Mouse (Mus musculus) forebrain, embryonic 13.5 days (tissue): ENCODE results near the gene Apool. TPM values are rescaled to one million over a fixed set of nuclear protein-coding genes. Genes with fewer than 3 reads are reported as not detected.
"Not testable (repeated sequence)": the region's sequence is repeated elsewhere in the genome, so short reads cannot be mapped to it uniquely, and the experiment has no call there.

Experiments used
- ATAC-seq: fragments of 200-750 bp; cut with Nextera tagmentation; 2 replicates; pipeline ENCODE4 v1.8.0; 2017
- H3K27ac ChIP-seq: fragments of 300-500 bp; sonication (generic); 2 replicates; pipeline ENCODE4 v1.5.1; 2015; ENCODE audit warnings: inconsistent platforms, mild to moderate bottlenecking, moderate library complexity
- H3K27me3 ChIP-seq: fragments of 300-500 bp; sonication (generic); 2 replicates; pipeline ENCODE4 v1.6.1; 2015; ENCODE audit warnings: mild to moderate bottlenecking, inconsistent platforms
- H3K36me3 ChIP-seq: fragments of 300-500 bp; sonication (generic); 2 replicates; pipeline ENCODE4 v1.6.1; 2015; ENCODE audit warnings: mild to moderate bottlenecking, inconsistent platforms; ENCODE audit not compliant: poor library complexity, severe bottlenecking
- H3K4me1 ChIP-seq: fragments of 300-500 bp; sonication (generic); 2 replicates; pipeline ENCODE4 v1.6.1; 2015; ENCODE audit warnings: inconsistent platforms
- H3K4me2 ChIP-seq: fragments of 300-500 bp; sonication (generic); 2 replicates; pipeline ENCODE4 v1.6.1; 2015; ENCODE audit warnings: inconsistent platforms, mild to moderate bottlenecking, moderate library complexity
- H3K4me3 ChIP-seq: fragments of 300-500 bp; sonication (generic); 2 replicates; pipeline ENCODE4 v1.5.1; 2015; ENCODE audit warnings: mild to moderate bottlenecking, inconsistent platforms
- H3K9ac ChIP-seq: fragments of 300-500 bp; sonication (generic); 2 replicates; pipeline ENCODE4 v1.6.1; 2015; ENCODE audit warnings: mild to moderate bottlenecking, inconsistent platforms
- H3K9me3 ChIP-seq: fragments of 300-500 bp; sonication (generic); replicated peaks from 2 replicates; pipeline ENCODE4 v1.6.1; 2016; ENCODE audit warnings: inconsistent platforms
- WGBS: fragments of 180-500 bp; shearing (Covaris S2); methylation state at CpG from one replicate; pipeline ENCODE4 v1.1.7; 2015; 5-methylcytosine and 5-hydroxymethylcytosine counted together
- polyA plus RNA-seq: library from polyadenylated mRNA; unstranded; fragments of >200 nt; fragmentation: Nextera tagmentation; extraction: Ambion mirVana; gene quantifications from 2 replicates; pipeline ENCODE4 v1.2.1, GENCODE M21; 2015

Apool gene
- polyA plus RNA-seq: 38.7 and 41.2 TPM in 2 replicates

DNA sequence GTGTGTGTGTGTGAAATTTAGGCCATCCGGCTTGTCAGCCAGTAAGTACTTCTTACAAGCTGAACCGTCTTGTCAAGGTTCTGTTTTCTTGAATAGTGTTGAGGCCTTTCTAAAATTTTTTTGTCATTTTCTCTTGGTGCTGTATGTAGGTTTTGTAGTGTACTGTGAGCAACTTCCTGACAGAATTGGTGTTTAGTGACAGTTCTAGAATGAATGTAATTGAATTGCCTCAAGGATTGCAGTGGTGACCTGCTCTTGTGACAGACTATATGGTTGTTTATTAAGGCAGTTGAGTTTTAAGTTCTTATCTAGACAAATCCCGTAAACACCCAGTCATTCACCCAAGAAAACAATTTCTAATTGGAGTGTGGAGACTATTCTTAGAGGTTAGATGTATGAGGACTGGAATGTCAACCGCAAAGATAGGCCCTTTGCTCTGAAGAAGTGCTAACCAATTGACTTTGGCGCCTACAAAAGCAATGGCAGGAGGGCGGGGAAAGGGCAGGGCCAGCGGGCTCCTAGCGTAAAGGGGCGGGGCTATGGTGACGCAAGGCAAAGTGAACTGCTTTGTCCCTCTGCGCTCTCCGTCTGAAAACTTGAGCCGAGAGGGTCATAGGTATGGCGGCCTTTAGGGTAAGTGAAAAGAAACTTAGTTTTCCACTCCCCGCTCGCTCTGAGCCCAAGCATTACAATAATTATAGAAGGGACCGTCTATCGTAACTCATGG, at the start of gene Apool:
Gene Apool, plus strand, starts transcription at position 531 of the 727 bp plus-strand sequence.
- Histone ChIP-seq H3K27me3 (no peaks in the 10 kb centered on the region), H3K9me3 (no peaks in the 10 kb centered on the region), H3K4me2 (peak within 1 kb of the TSS; percentile 50), H3K9ac (peak within 1 kb of the TSS; percentile 58; the same call in 1 of the 2 replicates), H3K36me3 (no peaks in the 10 kb centered on the region), H3K4me3 (peak within 1 kb of the TSS; percentile 51), H3K4me1 (0 out of 2 replicates have a peak, but pooled peaks cover 3% of the 10 kb centered on the region), H3K27ac (no peak within 1 kb of the TSS)
- peak; percentile 98 for ATAC-seq
- WGBS: 31% methylated on average over 18 of the region's 18 CpGs

DNA sequence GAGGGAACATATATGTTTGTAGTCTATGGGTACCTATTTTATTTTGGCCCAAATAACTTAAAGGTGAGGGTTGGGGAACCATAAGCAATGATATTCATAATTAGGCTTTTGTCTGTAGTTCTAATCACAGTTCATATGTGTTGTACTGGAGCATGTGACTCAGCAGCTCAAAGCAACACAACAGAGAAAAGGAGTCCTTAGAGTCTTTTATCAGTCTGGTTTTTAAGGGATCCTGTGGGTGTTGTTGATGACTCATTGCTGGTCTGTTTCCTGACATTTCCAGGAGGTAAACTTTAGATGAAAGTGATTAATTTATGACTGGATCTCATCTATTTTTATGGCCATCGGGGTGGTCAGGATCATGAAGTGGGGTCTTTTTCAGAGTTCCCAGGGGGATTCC, 37.6 kb upstream of the Apool start:
- Histone ChIP-seq H3K27me3 (no peaks in the 10 kb centered on the region), H3K9me3 (no peaks in the 10 kb centered on the region), H3K36me3 (no peaks in the 10 kb centered on the region), H3K4me3 (no peak overlapping the region), H3K9ac (no peak overlapping the region), H3K4me1 (no peaks in the 10 kb centered on the region), H3K4me2 (no peak overlapping the region), H3K27ac (no peak overlapping the region)
- 89% methylated on average over 1 of the region's 1 CpGs for WGBS
- no peak for ATAC-seq

DNA sequence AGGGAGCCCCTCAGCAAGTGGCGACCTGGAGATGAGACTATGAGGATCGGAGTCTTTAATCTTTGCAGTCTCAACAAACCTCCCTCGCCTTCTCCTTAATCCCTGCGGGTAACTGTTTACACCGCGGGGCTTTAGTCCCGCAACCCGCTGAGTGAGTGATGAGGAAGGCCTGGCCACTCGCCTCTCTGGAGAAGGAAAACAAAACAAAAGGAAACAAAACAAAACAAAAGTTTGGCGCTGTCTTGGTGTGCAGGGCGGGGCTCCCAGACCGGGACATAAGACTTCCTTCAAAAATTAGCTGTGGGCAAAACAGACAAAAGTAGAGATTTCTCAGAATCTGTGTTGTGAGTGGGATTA, 375 bp downstream of the Apool start:
- peak overlapping the region; percentile 58; the same call in 1 of the 2 replicates for H3K9ac ChIP-seq
- ATAC-seq: peak; percentile 79
- H3K36me3 ChIP-seq: no peaks in the 10 kb centered on the region
- no peaks in the 10 kb centered on the region for H3K9me3 ChIP-seq
- WGBS: 13% methylated on average over 12 of the region's 12 CpGs
- no peaks in the 10 kb centered on the region for H3K27me3 ChIP-seq
- H3K4me1 ChIP-seq: 0 out of 2 replicates have a peak, but pooled peaks cover 3% of the 10 kb centered on the region
- H3K4me3 ChIP-seq: peak overlapping the region; percentile 51
- no peak overlapping the region for H3K27ac ChIP-seq
- H3K4me2 ChIP-seq: peak overlapping the region; percentile 50

DNA sequence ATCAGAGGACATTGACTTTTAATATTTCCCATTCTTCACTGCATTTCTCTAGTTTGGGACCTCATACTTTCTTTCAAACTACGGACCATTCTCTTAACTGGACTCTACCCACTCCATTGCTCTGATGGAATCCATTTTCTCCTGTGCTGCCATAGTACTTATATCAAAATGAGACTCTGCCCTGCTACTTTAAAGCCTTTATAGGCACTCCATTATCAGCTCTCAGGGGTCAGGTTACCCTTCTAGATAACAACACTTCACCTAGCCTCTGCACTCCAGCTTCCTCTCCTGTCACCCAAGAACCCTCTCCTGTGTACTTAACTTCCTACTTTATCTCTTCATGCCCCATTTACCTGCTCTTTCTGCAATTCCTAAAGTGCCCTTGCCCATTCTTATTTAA, 960 bp downstream of the Apool start:
- Histone ChIP-seq H3K9me3 (no peaks in the 10 kb centered on the region), H3K4me2 (peak overlapping the region; percentile 50), H3K9ac (no peak overlapping the region), H3K27me3 (no peaks in the 10 kb centered on the region), H3K36me3 (no peaks in the 10 kb centered on the region), H3K4me1 (0 out of 2 replicates have a peak, but pooled peaks cover 3% of the 10 kb centered on the region), H3K4me3 (peak overlapping the region; percentile 51), H3K27ac (no peak overlapping the region)
- ATAC-seq: no peak
- 65% methylated on average over 1 of the region's 1 CpGs for WGBS

DNA sequence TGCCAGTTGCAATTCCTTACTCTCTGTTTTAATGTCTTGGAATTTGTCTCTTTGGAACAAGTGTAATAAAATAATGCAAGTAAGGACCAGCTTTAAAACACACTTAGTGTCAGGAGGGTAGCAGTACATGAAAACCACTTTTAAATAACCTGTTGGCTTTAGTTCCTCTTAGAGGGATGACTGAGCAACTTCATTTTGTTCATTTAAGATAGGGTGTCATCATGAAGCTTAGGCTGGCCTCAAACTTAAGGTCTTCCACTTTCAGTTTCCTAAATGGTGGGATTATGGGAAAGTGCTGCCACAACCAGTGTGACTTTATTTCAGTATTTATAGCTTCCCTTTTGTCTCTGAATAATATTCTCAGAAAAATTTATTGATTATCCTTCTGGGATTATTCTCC, 9.1 kb downstream of the Apool start:
- H3K9me3 ChIP-seq: no peaks in the 10 kb centered on the region
- H3K9ac ChIP-seq: no peak overlapping the region

DNA sequence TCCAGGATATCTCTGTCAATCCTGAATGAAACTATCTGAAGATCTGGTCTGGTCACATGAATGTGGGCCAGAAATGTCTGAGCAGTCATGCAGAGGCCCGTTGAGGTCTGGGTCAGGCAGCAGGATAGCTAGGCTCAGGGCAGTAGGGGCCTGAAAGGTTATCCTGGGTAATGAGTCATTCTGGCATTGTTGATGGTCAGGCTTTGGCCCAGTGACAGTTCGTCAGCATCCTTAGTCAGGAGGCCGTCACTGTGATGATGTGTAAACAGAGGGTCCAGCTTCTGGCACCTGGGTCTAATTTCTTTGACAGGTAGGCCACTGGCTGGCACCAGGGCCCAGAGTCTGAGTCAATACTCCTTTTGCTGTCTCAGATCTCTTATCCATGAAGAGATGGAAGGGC, 28.4 kb downstream of the Apool start:
- H3K27me3 ChIP-seq: no peaks in the 10 kb centered on the region
- H3K9me3 ChIP-seq: no peaks in the 10 kb centered on the region
- 85% methylated on average over 3 of the region's 3 CpGs for WGBS
- no peaks in the 10 kb centered on the region for H3K4me1 ChIP-seq
- no peak overlapping the region for H3K9ac ChIP-seq
- no peak overlapping the region for H3K4me2 ChIP-seq
- H3K27ac ChIP-seq: no peak overlapping the region
- H3K4me3 ChIP-seq: no peak overlapping the region
- no peaks in the 10 kb centered on the region for H3K36me3 ChIP-seq
- ATAC-seq: no peak

More for the DNA sequence above, 9.1 kb downstream of the Apool start:
- Histone ChIP-seq H3K4me1 (no peaks in the 10 kb centered on the region), H3K4me3 (no peak overlapping the region), H3K27me3 (no peaks in the 10 kb centered on the region), H3K4me2 (no peak overlapping the region), H3K27ac (no peak overlapping the region), H3K36me3 (no peaks in the 10 kb centered on the region)
- ATAC-seq: no peak

DNA sequence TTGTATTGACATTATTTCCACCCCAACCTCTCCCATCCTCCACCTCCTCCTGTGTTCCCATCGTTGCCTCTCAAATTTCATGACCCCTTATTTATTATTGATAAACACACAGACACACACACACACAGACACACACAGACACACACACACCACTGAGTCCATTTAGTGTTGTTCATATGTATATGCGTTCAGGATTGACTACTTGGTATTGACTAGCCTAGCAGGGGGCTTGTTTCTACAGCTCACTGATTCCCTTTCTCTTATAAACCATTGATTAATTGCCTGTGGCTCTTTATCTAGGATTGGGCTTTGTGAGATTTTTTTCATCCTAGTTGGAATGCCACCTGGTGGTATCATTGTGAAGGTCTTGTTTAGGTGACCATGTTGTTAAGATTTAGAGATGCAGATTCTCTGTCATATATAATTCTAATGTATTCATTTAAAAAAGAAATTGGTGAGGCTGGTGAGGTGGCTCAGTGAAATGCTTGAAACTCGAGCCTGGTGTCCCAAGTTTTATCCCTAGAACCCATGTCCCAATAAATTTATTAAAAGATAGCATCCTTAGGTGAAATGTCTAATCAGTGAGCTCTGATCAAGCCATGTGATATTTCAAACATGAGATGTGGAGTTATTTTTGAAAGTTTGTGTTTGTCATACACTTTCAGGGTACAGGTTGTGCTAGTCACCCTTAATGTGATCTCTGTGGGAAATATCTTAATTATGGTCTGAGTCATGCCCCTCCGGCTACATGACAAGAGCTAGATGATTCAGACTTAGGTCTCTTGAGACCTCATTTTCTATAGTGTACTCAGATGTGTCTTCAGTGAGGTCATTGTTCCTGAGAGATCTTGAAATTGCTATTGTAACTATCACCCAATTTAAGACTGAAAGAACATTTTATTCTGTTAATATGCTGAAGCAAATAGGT, 36.6 kb downstream of the Apool start:
- Histone ChIP-seq H3K9ac (no peak overlapping the region), H3K4me3 (no peak overlapping the region), H3K27me3 (no peaks in the 10 kb centered on the region), H3K36me3 (no peaks in the 10 kb centered on the region), H3K27ac (no peak overlapping the region), H3K9me3 (no peaks in the 10 kb centered on the region), H3K4me2 (no peak overlapping the region), H3K4me1 (no peaks in the 10 kb centered on the region)
- WGBS: 40% methylated on average over 4 of the region's 4 CpGs
- peak; percentile 58; the same call in 1 of the 2 replicates for ATAC-seq

DNA sequence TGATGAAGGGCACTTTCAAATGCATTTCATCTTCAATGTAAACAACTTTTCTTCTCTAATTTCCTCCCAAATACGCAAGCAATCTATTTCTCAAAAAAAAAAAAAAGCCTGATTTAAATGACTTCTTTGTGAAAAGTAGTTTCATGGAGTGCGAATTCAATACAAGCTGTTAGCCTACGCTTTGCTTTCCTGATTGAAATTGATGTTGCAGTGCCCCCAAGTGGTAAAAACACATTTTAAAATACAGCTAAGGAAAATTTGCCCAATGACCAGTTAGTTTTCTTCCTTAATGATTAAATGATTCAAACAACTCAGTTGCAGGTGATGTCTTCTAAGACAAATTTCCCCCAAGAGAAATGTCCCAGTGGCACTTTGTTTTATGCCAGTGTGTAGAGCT, 37.3 kb downstream of the Apool start:
- no peak overlapping the region for H3K4me2 ChIP-seq
- no peaks in the 10 kb centered on the region for H3K36me3 ChIP-seq
- no peaks in the 10 kb centered on the region for H3K4me1 ChIP-seq
- no peaks in the 10 kb centered on the region for H3K27me3 ChIP-seq
- WGBS: 22% methylated on average over 3 of the region's 3 CpGs
- H3K9me3 ChIP-seq: no peaks in the 10 kb centered on the region
- ATAC-seq: no peak
- H3K4me3 ChIP-seq: no peak overlapping the region
- no peak overlapping the region for H3K9ac ChIP-seq
- no peak overlapping the region for H3K27ac ChIP-seq

DNA sequence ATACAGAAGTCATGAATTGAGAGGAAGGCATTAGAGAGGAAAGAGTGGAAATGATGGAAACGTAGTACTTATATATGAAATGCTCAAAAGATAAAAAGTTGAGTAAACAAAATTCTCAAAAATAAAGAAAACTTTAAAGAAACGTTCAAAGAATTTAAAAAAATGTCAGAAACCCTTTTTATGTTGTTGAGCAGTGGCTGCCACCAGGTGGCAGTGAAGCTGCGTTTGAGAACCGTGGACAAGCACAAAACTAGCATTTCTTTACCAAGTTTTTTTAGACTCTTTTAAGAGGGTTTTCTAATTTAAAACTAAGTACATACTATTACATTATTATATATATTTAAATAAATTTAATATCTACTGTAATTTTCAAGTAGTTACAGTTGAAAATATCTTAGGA, 57.3 kb downstream of the Apool start:
- WGBS: 56% methylated on average over 4 of the region's 4 CpGs
- no peak overlapping the region for H3K9ac ChIP-seq
- no peak for ATAC-seq
- H3K4me3 ChIP-seq: no peak overlapping the region
- H3K27ac ChIP-seq: no peak overlapping the region
- no peaks in the 10 kb centered on the region for H3K27me3 ChIP-seq
- H3K9me3 ChIP-seq: peaks cover 7% of the 10 kb centered on the region
- no peaks in the 10 kb centered on the region for H3K4me1 ChIP-seq
- no peaks in the 10 kb centered on the region for H3K36me3 ChIP-seq
- no peak overlapping the region for H3K4me2 ChIP-seq

DNA sequence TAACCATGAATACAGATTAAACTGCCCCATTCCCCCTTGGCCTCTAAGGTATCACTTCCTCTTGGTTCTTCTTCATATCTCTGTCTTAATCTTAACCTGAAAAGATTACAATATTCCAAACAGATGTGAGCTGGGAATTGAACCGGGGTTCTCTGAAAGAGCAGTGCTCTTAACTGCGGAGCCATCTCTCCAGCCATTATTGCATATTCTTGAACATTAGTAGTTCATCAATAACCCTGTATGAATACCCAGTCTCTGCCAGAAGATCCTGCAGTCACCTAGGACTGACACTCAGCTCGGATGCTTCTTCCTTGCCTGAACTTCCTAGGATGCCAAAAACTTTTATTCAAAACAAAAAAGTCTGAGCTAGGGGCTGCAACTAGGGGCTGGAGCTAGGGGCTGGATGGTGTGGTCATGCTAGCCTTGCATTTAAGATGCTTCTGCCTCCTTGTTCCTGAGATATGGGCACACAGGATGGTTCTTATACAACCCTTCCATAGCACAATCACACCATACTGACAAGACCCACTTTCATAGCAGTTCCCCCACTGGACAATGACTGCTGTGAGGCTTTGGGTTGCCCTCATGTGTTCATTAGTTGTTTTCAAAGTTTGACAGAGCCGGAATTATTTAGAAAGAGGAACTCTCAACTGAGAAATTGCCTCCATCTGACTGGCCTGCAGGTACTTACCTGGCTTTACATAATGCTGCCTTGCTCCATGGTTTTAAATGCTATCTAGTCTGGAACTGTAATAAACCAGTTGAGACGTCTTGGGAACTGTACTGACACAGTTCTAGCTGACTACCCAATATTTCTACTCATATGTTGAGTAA, 59.7 kb downstream of the Apool start:
- H3K27ac ChIP-seq, H3K36me3 ChIP-seq, H3K4me1 ChIP-seq, H3K4me3 ChIP-seq, H3K27me3 ChIP-seq, H3K9me3 ChIP-seq, H3K9ac ChIP-seq, H3K4me2 ChIP-seq: not testable (repeated sequence)
- 86% methylated on average over 5 of the region's 5 CpGs for WGBS
- ATAC-seq: peak; percentile 98

DNA sequence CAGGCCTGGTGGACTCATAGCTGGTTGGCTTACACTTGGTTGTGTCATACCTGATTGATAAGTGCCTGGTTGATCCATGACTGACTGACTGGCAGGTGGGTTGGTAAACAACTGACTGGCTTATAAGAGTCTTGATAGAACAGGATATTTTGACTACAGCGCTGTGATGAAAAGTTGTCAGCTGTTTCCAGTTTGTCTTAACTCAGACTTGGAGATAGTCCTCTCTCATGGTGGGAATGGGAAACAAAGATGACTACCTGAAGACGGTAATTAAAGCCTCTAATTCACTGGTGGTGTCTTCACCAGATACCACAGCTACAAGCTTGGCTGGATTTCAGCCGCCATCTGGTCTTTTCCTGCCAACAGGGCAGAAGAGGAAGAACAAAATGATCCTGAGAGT, 95.5 kb downstream of the Apool start, which contains the start of gene Satl1:
Gene Satl1, minus strand, starts transcription at position 101 of the 400 bp plus-strand sequence.
- WGBS: 94% methylated on average over 3 of the region's 3 CpGs
- ATAC-seq: no peak
- H3K27me3 ChIP-seq: no peaks in the 10 kb centered on the region

More for the DNA sequence above, 95.5 kb downstream of the Apool start, which contains the start of gene Satl1:
- Histone ChIP-seq H3K4me3 (no peak within 1 kb of the TSS), H3K36me3 (no peaks in the 10 kb centered on the region), H3K27ac (no peak within 1 kb of the TSS), H3K9me3 (no peaks in the 10 kb centered on the region), H3K4me2 (no peak within 1 kb of the TSS), H3K4me1 (no peaks in the 10 kb centered on the region), H3K9ac (no peak within 1 kb of the TSS)
